Mouse (Mus musculus) heart, postnatal 0 days (tissue): ENCODE measurements at regions not wholly inside any gene's neighbourhood (a gene's known extent, or its start where the extent isn't known, plus 50 kb on each side); places are given as distances from the start of the nearest gene placed in this dataset.

Experiments
- ATAC-seq: fragments of 200-750 bp; cut with Nextera tagmentation; 2 replicates; pipeline ENCODE4 v1.8.0; 2017; ENCODE audit warnings: low read depth, moderate number of reproducible peaks, moderate library complexity; ENCODE audit not compliant: insufficient read depth
- DNase-seq: peaks from one replicate; pipeline ENCODE4 v3.0.0-alpha.2; 2016; ENCODE audit warnings: low spot score
- H3K27ac ChIP-seq: fragments of 300-500 bp; sonication (generic); 2 replicates; pipeline ENCODE4 v1.5.1; 2014; ENCODE audit warnings: low read depth, mild to moderate bottlenecking
- H3K27me3 ChIP-seq: fragments of 300-500 bp; sonication (generic); 2 replicates; pipeline ENCODE4 v1.6.1; 2014; ENCODE audit warnings: low read length, mixed read lengths; ENCODE audit not compliant: control insufficient read depth, insufficient read depth
- H3K36me3 ChIP-seq: fragments of 300-500 bp; sonication (generic); replicated peaks from 2 replicates; pipeline ENCODE4 v1.6.1; 2014; ENCODE audit warnings: low read length, mixed read lengths; ENCODE audit not compliant: control insufficient read depth, insufficient read depth
- H3K4me1 ChIP-seq: fragments of 300-500 bp; sonication (generic); 2 replicates; pipeline ENCODE4 v1.6.1; 2014; ENCODE audit warnings: antibody characterized with exemption; ENCODE audit not compliant: control insufficient read depth, insufficient read depth
- H3K4me2 ChIP-seq: fragments of 300-500 bp; sonication (generic); 2 replicates; pipeline ENCODE4 v1.6.1; 2014; ENCODE audit warnings: low read depth, mild to moderate bottlenecking, low read length, moderate library complexity
- H3K4me3 ChIP-seq: fragments of 300-500 bp; sonication (generic); 2 replicates; pipeline ENCODE4 v1.5.1; 2014; ENCODE audit warnings: low read depth, low read length
- H3K9ac ChIP-seq: fragments of 300-500 bp; sonication (generic); replicated peaks from 2 replicates; pipeline ENCODE4 v1.6.1; 2014; ENCODE audit warnings: low read depth, low read length, mixed read lengths
- H3K9me3 ChIP-seq: fragments of 300-500 bp; sonication (generic); replicated peaks from 2 replicates; pipeline ENCODE4 v1.6.1; 2016; ENCODE audit warnings: low read length; ENCODE audit not compliant: control insufficient read depth
- CTCF ChIP-seq: IDR thresholded peaks from 2 replicates; pipeline ENCODE4 v1.5.1; 2016; ENCODE audit warnings: antibody characterized with exemption, control low read depth, low read depth
- EP300 ChIP-seq: IDR thresholded peaks from 2 replicates; pipeline ENCODE4 v1.6.1; 2016; ENCODE audit warnings: antibody characterized with exemption, low read depth
- WGBS: fragments of 180-500 bp; shearing (Covaris S2); extraction: QIAGEN DNeasy Blood & Tissue Kit; methylation state at CpG from one replicate; pipeline ENCODE4 v1.1.7; 2014; 5-methylcytosine and 5-hydroxymethylcytosine counted together

GRCm38 (mm10) chr14:105664671-105665198 lies 231.9 kb downstream of the Spry2 start:
- TF ChIP-seq CTCF (no peak), EP300 (no peak)
- Histone ChIP-seq H3K27me3 (no peaks in the 10 kb centered on the region), H3K9ac (no peak overlapping the region), H3K36me3 (no peaks in the 10 kb centered on the region), H3K4me3 (no peak overlapping the region), H3K9me3 (no peaks in the 10 kb centered on the region), H3K4me2 (no peak overlapping the region), H3K4me1 (no peaks in the 10 kb centered on the region), H3K27ac (no peak overlapping the region)
- DNase-seq (no peak), ATAC-seq (no peak)
- WGBS: 70% methylated on average over 7 of the region's 7 CpGs

- no peaks in the 10 kb centered on the region for H3K4me1 ChIP-seq
- DNase-seq (no peak), ATAC-seq (no peak)
- H3K36me3 ChIP-seq: no peaks in the 10 kb centered on the region
- H3K4me3 ChIP-seq: no peak overlapping the region
- no peaks in the 10 kb centered on the region for H3K9me3 ChIP-seq
- no peaks in the 10 kb centered on the region for H3K27me3 ChIP-seq
- H3K4me2 ChIP-seq: no peak overlapping the region
- TF ChIP-seq EP300: no peak
- TF ChIP-seq CTCF: no peak
- H3K27ac ChIP-seq: no peak overlapping the region
- 91% methylated on average over 3 of the region's 4 CpGs for WGBS
- H3K9ac ChIP-seq: no peak overlapping the region
These were observed 233.1 kb downstream of the Spry2 start for GRCm38 (mm10) chr14:105663472-105663871.

DNA sequence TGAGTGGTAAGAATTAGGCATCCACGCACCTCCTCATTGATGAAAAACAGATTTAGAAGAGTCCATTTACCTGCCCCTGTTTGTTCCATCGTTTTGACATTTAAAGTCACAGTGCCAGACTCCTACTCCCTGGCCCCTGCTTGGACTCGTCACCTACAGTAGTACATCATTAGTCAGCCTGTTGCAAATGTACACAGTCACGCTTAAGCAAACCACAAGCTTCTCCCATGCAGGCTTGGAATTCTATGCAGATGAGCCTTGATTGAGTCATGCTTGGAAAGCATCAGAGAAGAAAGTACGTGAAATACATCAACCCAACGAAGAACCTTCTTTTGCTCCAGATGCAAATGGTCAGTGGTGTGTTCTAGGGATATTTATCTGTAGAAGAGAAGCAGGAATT lies 233.8 kb downstream of the Spry2 start:
- no peak overlapping the region for H3K27ac ChIP-seq
- no peaks in the 10 kb centered on the region for H3K4me1 ChIP-seq
- H3K4me3 ChIP-seq: no peak overlapping the region
- H3K4me2 ChIP-seq: no peak overlapping the region
- DNase-seq (no peak), ATAC-seq (no peak)
- no peaks in the 10 kb centered on the region for H3K27me3 ChIP-seq
- WGBS: 86% methylated on average over 6 of the region's 6 CpGs
- no peaks in the 10 kb centered on the region for H3K9me3 ChIP-seq
- TF ChIP-seq CTCF: no peak
- no peak for TF ChIP-seq EP300
- no peak overlapping the region for H3K9ac ChIP-seq
- H3K36me3 ChIP-seq: no peaks in the 10 kb centered on the region

GRCm38 (mm10) chr14:105658316-105658715 lies 238.3 kb downstream of the Spry2 start:
- Histone ChIP-seq H3K9ac (no peak overlapping the region), H3K9me3 (no peaks in the 10 kb centered on the region), H3K4me1 (no peaks in the 10 kb centered on the region), H3K4me3 (no peak overlapping the region), H3K4me2 (no peak overlapping the region), H3K27ac (no peak overlapping the region), H3K36me3 (no peaks in the 10 kb centered on the region), H3K27me3 (no peaks in the 10 kb centered on the region)
- TF ChIP-seq CTCF: no peak
- no peak for TF ChIP-seq EP300
- DNase-seq (no peak), ATAC-seq (no peak)
- 98% methylated on average over 2 of the region's 2 CpGs for WGBS

DNA sequence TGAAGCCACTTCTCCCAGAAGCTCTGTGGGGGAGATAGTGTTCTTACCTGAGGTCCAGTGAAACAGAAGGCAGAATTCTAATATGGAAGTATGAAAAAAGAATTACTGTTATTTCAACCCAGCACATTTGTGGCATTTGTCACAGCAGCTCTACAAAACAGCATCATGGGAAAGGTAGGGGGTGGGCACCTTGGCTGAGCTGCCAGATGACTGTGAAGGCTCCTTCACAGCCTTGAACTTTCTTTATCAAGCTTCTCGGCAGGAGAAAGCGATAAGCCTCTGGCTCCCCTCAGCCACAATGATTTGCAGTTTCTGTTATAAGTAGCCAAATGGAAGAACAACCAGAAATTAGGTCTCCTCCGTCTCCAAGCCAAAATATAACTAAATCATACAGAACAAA lies 249.5 kb downstream of the Spry2 start:
- TF ChIP-seq EP300 (no peak), CTCF (no peak)

GRCm38 (mm10) chr14:105644428-105644827 lies 252.2 kb downstream of the Spry2 start:
- Histone ChIP-seq H3K4me3 (no peak overlapping the region), H3K4me2 (no peak overlapping the region), H3K4me1 (no peaks in the 10 kb centered on the region), H3K9ac (no peak overlapping the region), H3K36me3 (no peaks in the 10 kb centered on the region), H3K27me3 (no peaks in the 10 kb centered on the region), H3K27ac (no peak overlapping the region), H3K9me3 (no peaks in the 10 kb centered on the region)
- no peak for ATAC-seq
- TF ChIP-seq EP300 (no peak), CTCF (no peak)
- 86% methylated on average over 2 of the region's 2 CpGs for WGBS
- no peak for DNase-seq

More for the DNA sequence above, 249.5 kb downstream of the Spry2 start:
- Histone ChIP-seq H3K4me2 (no peak overlapping the region), H3K4me1 (no peaks in the 10 kb centered on the region), H3K36me3 (no peaks in the 10 kb centered on the region), H3K9ac (no peak overlapping the region), H3K9me3 (no peaks in the 10 kb centered on the region; the same call in 1 of the 2 replicates), H3K27ac (no peak overlapping the region), H3K4me3 (no peak overlapping the region), H3K27me3 (no peaks in the 10 kb centered on the region)
- ATAC-seq (no peak), DNase-seq (no peak)
- 59% methylated on average over 3 of the region's 3 CpGs for WGBS
